Mouse (Mus musculus): Measurements from ENCODE around the gene Krtap12-1.

GRCm38 (mm10) chr10:77706326-77706725, 14.1 kb upstream of the Krtap12-1 start, which contains the start of gene Gm10272:
- TF ChIP-seq CTCF (conservative IDR thresholded peaks at IDR 0.05; ENCODE audit: low read length) (no peak), NANOG (IDR thresholded peaks at IDR 0.05; ENCODE audit: borderline replicate concordance, low read length) (no peak)
